Mouse (Mus musculus): ENCODE measurements around the gene Aco1.

DNA sequence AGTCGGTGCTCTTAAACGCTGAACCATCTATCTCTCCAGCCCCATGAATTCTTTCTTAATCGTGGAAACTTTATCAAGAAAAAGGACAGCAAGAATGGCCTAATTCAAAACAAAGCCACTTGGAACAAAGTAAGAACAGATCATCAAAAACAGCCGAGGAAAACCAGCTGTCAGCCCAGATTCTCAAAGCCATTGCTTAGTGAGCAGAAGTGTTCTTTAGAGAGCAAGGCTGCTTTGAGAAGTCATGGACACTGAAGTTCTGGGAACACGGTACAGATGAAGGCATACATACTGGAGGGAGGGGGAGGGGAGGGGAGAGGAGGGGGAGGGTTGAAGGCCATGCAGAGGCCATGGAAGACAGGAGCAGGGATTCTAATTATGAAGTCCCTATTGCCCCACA is 83.2 kb downstream of the Aco1 start:
- TF ChIP-seq CTCF (IDR thresholded peaks at IDR 0.05; ENCODE audit: borderline replicate concordance, insufficient read depth, low read depth, low read length), result no peak
- TF ChIP-seq POLR2A (IDR thresholded peaks at IDR 0.05; ENCODE audit: borderline replicate concordance, insufficient read depth, low read length), result no peak
